Mouse (Mus musculus) limb, embryonic 12.5 days (tissue): ENCODE results near the gene Setd1a. TPM values are rescaled to one million over a fixed set of nuclear protein-coding genes. Genes with fewer than 3 reads are reported as not detected.
"Not testable (repeated sequence)": the region's sequence is repeated elsewhere in the genome, so short reads cannot be mapped to it uniquely, and the experiment has no call there.

Experiments used
- ATAC-seq: fragments of 200-750 bp; cut with Nextera tagmentation; 2 replicates; pipeline ENCODE4 v1.8.0; 2017; ENCODE audit warnings: low read depth, moderate TSS enrichment; ENCODE audit not compliant: insufficient number of reproducible peaks, insufficient read depth, low FRiP score, low TSS enrichment
- H3K27ac ChIP-seq: fragments of 300-500 bp; sonication (generic); 2 replicates; pipeline ENCODE4 v1.5.1; 2016; ENCODE audit warnings: mild to moderate bottlenecking, moderate library complexity
- H3K27me3 ChIP-seq: fragments of 300-500 bp; sonication (generic); 2 replicates; pipeline ENCODE4 v1.6.1; 2016; ENCODE audit warnings: mild to moderate bottlenecking, moderate library complexity
- H3K36me3 ChIP-seq: fragments of 300-500 bp; sonication (generic); 2 replicates; pipeline ENCODE4 v1.6.1; 2016; ENCODE audit warnings: mild to moderate bottlenecking, moderate library complexity
- H3K4me1 ChIP-seq: fragments of 300-500 bp; sonication (generic); replicated peaks from 2 replicates; pipeline ENCODE4 v1.6.1; 2016
- H3K4me2 ChIP-seq: fragments of 300-500 bp; sonication (generic); 2 replicates; pipeline ENCODE4 v1.6.1; 2016; ENCODE audit warnings: mild to moderate bottlenecking, moderate library complexity
- H3K4me3 ChIP-seq: fragments of 300-500 bp; sonication (generic); replicated peaks from 2 replicates; pipeline ENCODE4 v1.5.1; 2016; ENCODE audit warnings: mild to moderate bottlenecking
- H3K9ac ChIP-seq: fragments of 300-500 bp; sonication (generic); replicated peaks from 2 replicates; pipeline ENCODE4 v1.6.1; 2016; ENCODE audit warnings: mild to moderate bottlenecking, moderate library complexity
- H3K9me3 ChIP-seq: fragments of 300-500 bp; sonication (generic); 2 replicates; pipeline ENCODE4 v1.6.1; 2016; ENCODE audit warnings: mild to moderate bottlenecking, moderate library complexity
- WGBS: fragments of 180-500 bp; shearing (Covaris S2); methylation state at CpG from one replicate; pipeline ENCODE4 v1.1.7; 2016; 5-methylcytosine and 5-hydroxymethylcytosine counted together
- polyA plus RNA-seq: library from polyadenylated mRNA; unstranded; fragments of >200 nt; fragmentation: Nextera tagmentation; extraction: Ambion mirVana; gene quantifications from 2 replicates; pipeline ENCODE4 v1.2.1, GENCODE M21; 2016

Setd1a gene
- polyA plus RNA-seq, 1 experiment from 2014 or later = 24.7 TPM

DNA sequence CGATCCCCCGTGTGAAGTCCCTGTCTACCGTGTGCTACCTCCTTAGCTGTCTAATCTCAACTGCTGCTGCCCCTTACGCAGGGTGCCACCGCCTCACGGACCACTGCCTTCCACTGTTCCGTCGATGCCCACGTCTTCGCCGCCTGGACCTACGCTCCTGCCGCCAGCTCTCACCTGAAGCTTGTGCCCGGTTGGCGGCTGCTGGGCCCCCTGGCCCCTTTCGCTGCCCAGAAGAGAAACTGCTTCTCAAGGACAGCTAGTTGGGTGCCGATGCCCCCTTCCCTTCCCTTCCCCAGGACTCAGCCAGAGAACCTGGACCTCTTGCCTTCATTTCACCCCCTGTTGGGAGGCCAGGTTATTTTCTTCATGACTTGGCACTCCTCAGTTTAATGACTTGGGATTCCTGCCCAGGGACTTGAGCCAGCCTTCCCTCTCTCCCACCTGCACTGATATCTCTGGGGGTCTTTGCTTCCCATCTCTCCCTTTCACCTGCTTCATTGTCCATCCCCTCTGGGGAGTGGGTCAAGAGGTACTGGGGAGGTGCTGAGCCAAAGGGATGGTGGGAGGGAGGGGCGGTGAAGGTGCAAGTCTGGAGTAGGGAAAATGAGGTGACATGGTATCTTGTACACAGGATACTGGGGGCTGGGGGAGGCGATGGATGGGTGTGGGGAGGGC is 8.7 kb upstream of the Setd1a start:
- Histone ChIP-seq H3K9ac (no peak overlapping the region), H3K27ac (peak overlapping the region; percentile 96; the same call in 1 of the 2 replicates), H3K36me3 (peaks cover 56% of the 10 kb centered on the region), H3K9me3 (no peaks in the 10 kb centered on the region), H3K27me3 (no peaks in the 10 kb centered on the region), H3K4me3 (no peak overlapping the region), H3K4me2 (no peak overlapping the region), H3K4me1 (peaks cover 29% of the 10 kb centered on the region)
- WGBS = 93% methylated on average over 19 of the region's 19 CpGs
- no peak for ATAC-seq

- ATAC-seq = peak; percentile 3
- H3K9ac ChIP-seq = no peak overlapping the region
- H3K4me1 ChIP-seq = peaks cover 29% of the 10 kb centered on the region
- H3K4me2 ChIP-seq = peak overlapping the region; percentile 92
- H3K9me3 ChIP-seq = no peaks in the 10 kb centered on the region
- peak overlapping the region; percentile 96 for H3K27ac ChIP-seq
- peak overlapping the region; percentile 67; the same call in 1 of the 2 replicates for H3K4me3 ChIP-seq
- H3K27me3 ChIP-seq = no peaks in the 10 kb centered on the region
- H3K36me3 ChIP-seq = peaks cover 51% of the 10 kb centered on the region
- 52% methylated on average over 13 of the region's 13 CpGs for WGBS
Measured at GRCm38 (mm10) chr7:127768346-127768996, 8.0 kb upstream of the Setd1a start.

- H3K27ac ChIP-seq = peak overlapping the region; percentile 96
- peak; percentile 87 for ATAC-seq
- peak overlapping the region; percentile 92 for H3K4me2 ChIP-seq
- H3K27me3 ChIP-seq = no peaks in the 10 kb centered on the region
- H3K4me1 ChIP-seq = peaks cover 35% of the 10 kb centered on the region
- H3K9ac ChIP-seq = peak overlapping the region; percentile 86
- WGBS = under 1% methylated on average over 16 of the region's 16 CpGs
- peaks cover 45% of the 10 kb centered on the region for H3K36me3 ChIP-seq
- peak overlapping the region; percentile 67 for H3K4me3 ChIP-seq
- H3K9me3 ChIP-seq = no peaks in the 10 kb centered on the region
Measured at GRCm38 (mm10) chr7:127768997-127769593, 7.4 kb upstream of the Setd1a start.

DNA sequence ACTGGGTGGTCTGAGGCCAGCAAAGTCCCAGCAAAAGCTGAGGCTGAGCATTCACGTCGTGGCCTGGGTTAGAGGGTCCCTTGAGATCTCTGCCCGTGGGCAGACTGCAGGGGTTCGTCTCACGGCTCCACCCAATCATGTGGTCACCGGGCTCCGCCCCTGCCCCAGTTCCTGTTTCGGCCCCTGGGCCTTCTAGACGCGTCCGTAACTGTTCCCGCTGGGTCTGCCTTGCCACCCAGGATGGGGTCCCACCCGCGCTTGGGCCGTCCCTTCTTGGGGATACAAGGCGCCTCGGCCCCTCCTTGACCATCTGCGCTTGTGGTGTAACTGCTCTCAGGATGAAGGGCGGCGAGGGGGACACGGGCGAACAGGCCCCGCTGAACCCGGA is 6.8 kb upstream of the Setd1a start, which contains the start of gene Orai3:
Orai3 (plus strand) TSS at position 165 of the 388 bp plus-strand sequence.
- H3K4me3 ChIP-seq = peak within 1 kb of the TSS; percentile 67
- H3K9ac ChIP-seq = peak within 1 kb of the TSS; percentile 86
- WGBS = under 1% methylated on average over 24 of the region's 24 CpGs
- peak within 1 kb of the TSS; percentile 96 for H3K27ac ChIP-seq
- H3K27me3 ChIP-seq = no peaks in the 10 kb centered on the region
- H3K4me1 ChIP-seq = peaks cover 36% of the 10 kb centered on the region
- H3K9me3 ChIP-seq = no peaks in the 10 kb centered on the region
- H3K36me3 ChIP-seq = peaks cover 39% of the 10 kb centered on the region
- peak within 1 kb of the TSS; percentile 92 for H3K4me2 ChIP-seq
- ATAC-seq = peak; percentile 63

GRCm38 (mm10) chr7:127770039-127770905 is 6.2 kb upstream of the Setd1a start:
- WGBS = 3% methylated on average over 27 of the region's 27 CpGs

DNA sequence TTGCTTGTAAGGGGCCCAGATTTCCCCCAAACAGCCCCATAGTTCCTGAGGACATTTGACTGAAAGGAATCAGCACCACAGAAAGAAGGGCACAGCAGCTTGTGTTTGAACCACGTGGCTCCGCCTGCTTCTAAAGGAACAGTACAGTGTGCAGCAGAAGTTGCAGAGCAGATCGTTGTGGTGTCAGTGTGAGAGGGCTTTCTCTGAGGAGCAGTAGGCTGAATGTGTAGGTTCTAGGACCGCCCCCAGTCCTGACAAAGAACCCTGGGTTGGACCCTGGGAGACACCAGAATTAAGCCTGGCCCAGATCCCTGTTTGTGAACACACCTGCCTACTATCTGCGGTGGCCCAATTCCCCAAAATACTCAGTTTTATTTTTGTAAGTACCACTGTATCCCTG is 5.2 kb upstream of the Setd1a start:
- no peaks in the 10 kb centered on the region for H3K9me3 ChIP-seq
- 0 out of 2 replicates have a peak overlapping the region, but pooled peaks have one; percentile 67 for H3K4me3 ChIP-seq
- H3K4me1 ChIP-seq = peaks cover 40% of the 10 kb centered on the region
- peak overlapping the region; percentile 92 for H3K4me2 ChIP-seq
- peak overlapping the region; percentile 86; the same call in 1 of the 2 replicates for H3K9ac ChIP-seq
- H3K36me3 ChIP-seq = peaks cover 23% of the 10 kb centered on the region
- WGBS = 72% methylated on average over 5 of the region's 5 CpGs
- ATAC-seq = no peak
- 0 out of 2 replicates have a peak overlapping the region, but pooled peaks have one; percentile 96 for H3K27ac ChIP-seq
- H3K27me3 ChIP-seq = no peaks in the 10 kb centered on the region

More at GRCm38 (mm10) chr7:127770039-127770905, 6.2 kb upstream of the Setd1a start:
- Histone ChIP-seq H3K4me3 (peak overlapping the region; percentile 67), H3K4me2 (peak overlapping the region; percentile 92), H3K36me3 (peaks cover 33% of the 10 kb centered on the region), H3K9ac (peak overlapping the region; percentile 86), H3K27ac (peak overlapping the region; percentile 96), H3K4me1 (peaks cover 36% of the 10 kb centered on the region), H3K9me3 (no peaks in the 10 kb centered on the region), H3K27me3 (no peaks in the 10 kb centered on the region)
- ATAC-seq = peak; percentile 35

- Histone ChIP-seq H3K9me3 (no peaks in the 10 kb centered on the region), H3K27ac (no peak overlapping the region), H3K4me1 (peaks cover 40% of the 10 kb centered on the region), H3K4me2 (no peak overlapping the region), H3K27me3 (no peaks in the 10 kb centered on the region), H3K4me3 (no peak overlapping the region), H3K9ac (no peak overlapping the region), H3K36me3 (peaks cover 15% of the 10 kb centered on the region)
- no peak for ATAC-seq
- WGBS = 85% methylated on average over 3 of the region's 3 CpGs
Measured at GRCm38 (mm10) chr7:127772080-127772479, 4.4 kb upstream of the Setd1a start.

- Histone ChIP-seq H3K36me3 (peaks cover 10% of the 10 kb centered on the region), H3K4me3 (no peak overlapping the region), H3K27ac (no peak overlapping the region), H3K27me3 (no peaks in the 10 kb centered on the region), H3K9me3 (no peaks in the 10 kb centered on the region), H3K4me1 (peaks cover 40% of the 10 kb centered on the region), H3K9ac (no peak overlapping the region), H3K4me2 (no peak overlapping the region)
- ATAC-seq = no peak
- WGBS = 91% methylated on average over 1 of the region's 1 CpGs
Measured at GRCm38 (mm10) chr7:127772557-127772956, 3.9 kb upstream of the Setd1a start.

DNA sequence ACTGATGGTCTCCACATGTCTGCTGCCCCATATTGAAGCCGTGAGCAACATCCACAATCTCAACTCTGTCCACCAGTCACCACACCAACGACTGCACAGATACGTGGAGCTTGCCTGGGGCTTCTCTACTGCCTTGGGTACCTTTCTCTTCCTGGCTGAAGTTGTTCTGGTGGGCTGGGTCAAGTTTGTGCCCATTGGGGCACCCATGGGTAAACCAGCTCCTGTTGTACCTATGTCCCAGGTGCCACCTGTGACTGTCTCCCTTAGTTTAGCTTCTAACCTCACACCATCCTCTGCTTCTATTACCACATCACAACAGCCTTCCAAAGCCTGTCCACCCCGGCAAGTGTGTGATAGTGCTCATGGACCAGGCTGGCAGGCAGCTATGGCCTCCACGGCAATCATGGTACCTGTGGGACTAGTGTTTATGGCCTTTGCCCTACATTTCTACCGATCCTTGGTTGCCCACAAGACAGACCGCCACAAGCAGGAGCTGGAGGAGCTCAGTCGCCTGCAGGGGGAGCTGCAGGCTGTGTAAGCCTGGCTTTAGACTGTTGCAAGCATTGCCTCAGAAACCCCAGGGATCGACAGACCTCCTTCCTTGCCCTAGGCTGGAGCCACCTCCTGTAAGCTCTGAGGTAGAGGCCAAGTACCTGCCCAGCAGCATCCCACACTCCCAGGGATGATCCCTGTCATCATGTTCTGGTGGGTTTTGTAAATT is 2.6 kb upstream of the Setd1a start:
- no peaks in the 10 kb centered on the region for H3K9me3 ChIP-seq
- no peak overlapping the region for H3K4me3 ChIP-seq
- ATAC-seq = no peak
- no peaks in the 10 kb centered on the region for H3K27me3 ChIP-seq
- WGBS = 43% methylated on average over 9 of the region's 9 CpGs
- H3K4me2 ChIP-seq = no peak overlapping the region; the same call in 1 of the 2 replicates
- H3K27ac ChIP-seq = no peak overlapping the region
- peaks cover 5% of the 10 kb centered on the region; the same call in 1 of the 2 replicates for H3K36me3 ChIP-seq
- H3K4me1 ChIP-seq = peaks cover 43% of the 10 kb centered on the region
- no peak overlapping the region for H3K9ac ChIP-seq

DNA sequence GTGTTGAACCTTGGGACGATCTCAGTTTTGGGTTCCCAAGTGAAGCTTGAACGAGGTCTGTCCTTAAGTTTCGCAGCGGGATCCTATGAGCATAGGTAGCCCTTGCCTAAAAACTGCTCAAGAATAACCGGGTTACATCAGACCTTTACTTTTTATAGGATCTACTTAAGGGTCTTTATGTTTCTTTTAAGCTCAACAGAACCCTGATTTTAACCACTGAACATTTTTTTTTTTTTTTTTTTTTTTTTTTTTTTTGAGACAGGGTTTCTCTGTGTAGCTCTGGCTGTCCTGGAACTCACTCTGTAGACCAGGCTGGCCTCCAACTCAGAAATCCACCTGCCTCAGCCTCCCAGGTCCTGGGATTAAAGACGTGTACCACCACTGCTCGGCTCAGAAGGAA is 633 bp upstream of the Setd1a start:
- 69% methylated on average over 7 of the region's 7 CpGs for WGBS
- H3K27ac ChIP-seq = peak overlapping the region; percentile 94
- not testable (repeated sequence) for H3K9me3 ChIP-seq, H3K27me3 ChIP-seq, ATAC-seq
- H3K36me3 ChIP-seq = peaks cover 25% of the 10 kb centered on the region
- peak overlapping the region; percentile 92 for H3K9ac ChIP-seq
- H3K4me2 ChIP-seq = peak overlapping the region; percentile 86
- peak overlapping the region; percentile 90 for H3K4me3 ChIP-seq
- peaks cover 29% of the 10 kb centered on the region for H3K4me1 ChIP-seq
